Mouse (Mus musculus): ENCODE data around the gene Antxr1.
A peak's percentile ranks its signal among the peaks of the same experiment; 100 is the strongest.

The Antxr1 gene

DNA sequence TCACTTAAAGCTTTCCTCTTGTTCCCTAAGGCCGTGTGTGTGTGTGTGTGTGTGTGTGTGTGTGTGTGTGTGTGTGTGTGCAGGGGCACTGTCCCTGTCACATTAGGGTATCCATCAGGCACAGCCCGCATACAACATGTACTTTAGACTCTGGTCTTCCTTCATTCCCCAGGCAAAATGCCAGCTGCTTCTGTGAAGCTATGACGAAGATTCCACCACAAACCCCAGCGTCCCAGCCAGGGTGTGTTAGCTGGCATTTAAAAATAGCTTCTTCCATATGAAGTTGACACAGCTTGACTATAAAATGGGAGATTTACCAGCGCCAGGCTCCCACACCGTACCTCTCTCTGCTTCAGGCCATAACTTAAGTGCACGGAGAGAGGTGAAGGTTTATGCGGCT, 152.5 kb downstream of the Antxr1 start:
- no peak for DNase-seq

DNA sequence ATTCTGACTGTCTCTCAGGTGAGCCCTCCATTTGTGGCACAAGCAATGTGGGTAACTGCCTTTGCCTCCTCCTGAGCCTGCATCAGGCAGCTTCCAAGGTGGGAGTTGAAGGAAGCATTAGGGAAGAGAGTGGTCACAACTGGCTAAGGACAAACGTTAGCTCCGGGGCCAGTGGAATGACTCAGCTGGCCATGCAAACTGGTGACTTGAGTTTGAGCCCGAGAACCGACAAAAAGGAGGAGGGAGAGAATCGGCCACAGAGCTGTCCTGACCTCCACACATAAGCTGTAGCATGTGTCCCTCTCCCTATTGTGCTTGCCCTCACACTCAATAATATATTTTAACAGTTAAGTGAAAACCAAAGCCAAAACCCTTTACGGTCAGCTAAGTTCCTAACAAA, 152.9 kb downstream of the Antxr1 start:
- DNase-seq, result no peak

DNA sequence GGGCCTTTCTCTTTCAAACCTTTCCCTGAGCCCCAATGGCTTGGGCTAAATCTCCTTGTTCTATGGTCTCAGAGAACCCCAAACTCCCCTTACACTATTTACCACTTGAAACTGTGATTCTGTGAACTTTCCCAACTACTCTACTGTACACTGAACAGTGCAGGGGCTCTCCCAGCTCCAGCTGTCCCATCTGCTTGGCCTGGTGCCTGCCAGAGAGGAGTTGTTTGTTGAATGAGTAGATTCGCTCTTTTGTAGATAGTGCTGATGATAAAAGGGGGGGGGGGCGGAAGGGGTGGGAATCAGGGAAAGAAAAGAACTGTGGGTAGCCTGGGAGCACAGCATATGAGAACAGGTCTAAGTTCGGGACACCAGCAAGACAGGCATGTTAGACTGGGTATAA, 164.2 kb downstream of the Antxr1 start:
- DNase-seq, result no peak

DNA sequence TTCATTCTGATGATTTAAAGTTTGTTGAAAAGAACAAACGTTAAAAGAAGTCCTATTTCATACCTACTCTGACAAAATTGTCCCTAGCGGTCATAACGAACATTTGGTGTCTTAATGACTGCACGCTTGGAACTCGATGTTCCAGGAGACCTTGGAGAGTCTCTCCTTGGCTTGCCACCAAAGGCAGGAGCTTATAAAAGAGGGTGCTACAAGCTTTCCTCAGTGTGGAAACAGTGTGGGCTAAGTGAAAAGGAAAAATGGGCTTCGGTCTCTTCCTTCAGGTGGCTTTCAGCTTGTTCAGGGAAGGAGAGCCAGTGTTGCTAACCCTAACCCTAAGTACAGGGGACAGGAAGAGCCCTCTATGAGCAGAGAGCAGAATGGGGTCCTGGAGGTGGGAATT, 164.7 kb downstream of the Antxr1 start:
- no peak for DNase-seq

DNA sequence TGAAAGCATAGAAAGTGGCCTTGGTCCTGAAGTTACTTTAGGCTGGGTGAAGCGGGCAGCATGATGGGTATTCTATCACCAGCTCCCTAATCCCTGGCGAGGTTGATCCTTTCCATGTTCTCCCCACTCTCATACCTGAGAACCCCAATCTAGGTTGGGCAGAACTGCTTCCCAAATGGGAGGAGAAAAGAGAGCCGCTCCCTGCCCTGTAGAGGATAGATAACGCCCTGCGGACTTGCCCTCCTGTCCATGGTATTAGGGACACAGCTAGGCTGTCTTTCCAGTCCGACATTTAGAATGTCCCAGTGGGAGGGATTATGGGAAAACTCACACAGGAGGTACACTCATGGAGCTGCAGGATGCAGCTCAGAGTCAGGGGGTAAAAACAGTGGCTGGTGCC, 165.3 kb downstream of the Antxr1 start:
- no peak for DNase-seq

DNA sequence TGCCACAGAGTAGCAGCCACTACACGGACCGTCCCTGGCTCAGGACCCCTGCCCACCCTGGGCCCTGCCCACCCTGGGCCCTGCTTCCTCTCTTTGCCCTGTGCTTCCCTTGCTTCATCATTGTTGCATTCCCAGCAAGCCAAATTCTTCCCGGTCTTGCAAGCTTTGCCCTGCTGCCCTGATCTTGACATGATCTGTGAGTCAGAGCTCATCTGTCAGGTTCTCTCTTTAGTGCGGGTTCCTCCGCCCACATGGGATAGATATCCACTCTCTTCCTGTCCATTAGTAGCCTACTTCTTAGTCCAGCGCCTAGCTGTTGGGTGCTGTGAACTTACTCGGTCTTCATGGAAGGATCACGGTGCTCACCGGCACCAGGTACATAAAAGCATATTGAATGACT, 167.6 kb downstream of the Antxr1 start:
- DNase-seq, result no peak

DNA sequence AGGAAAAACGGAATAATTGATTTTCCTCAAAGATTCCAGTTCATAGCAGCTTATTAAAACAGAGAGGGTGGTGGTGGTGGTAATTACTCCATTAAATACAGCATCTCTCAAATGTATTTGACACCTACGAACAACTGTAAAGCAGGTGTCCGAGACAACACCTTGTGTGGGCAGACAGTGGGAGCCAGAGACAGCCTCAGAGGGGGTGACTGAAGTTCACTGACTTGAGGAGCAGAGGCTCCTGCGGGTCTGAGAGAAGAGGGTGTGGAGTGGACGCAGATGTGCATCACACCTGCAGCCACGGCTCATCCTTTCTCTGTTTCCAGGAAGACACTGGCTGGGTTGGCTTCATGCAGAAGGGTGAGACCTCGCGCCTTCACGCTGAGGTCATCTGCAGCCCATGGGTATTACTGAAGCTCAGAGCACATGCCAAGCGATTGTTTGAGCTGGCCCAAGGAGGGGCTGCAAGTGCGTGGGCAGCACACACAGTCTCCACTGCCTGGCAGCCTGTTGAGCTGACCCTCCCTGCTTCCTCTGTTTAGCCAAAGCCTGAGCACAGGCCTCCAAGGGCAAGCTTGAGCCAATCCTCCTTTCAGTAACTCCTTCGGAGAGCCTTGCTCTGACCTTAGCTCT, 168.8 kb downstream of the Antxr1 start:
- DNase-seq, result no peak

DNA sequence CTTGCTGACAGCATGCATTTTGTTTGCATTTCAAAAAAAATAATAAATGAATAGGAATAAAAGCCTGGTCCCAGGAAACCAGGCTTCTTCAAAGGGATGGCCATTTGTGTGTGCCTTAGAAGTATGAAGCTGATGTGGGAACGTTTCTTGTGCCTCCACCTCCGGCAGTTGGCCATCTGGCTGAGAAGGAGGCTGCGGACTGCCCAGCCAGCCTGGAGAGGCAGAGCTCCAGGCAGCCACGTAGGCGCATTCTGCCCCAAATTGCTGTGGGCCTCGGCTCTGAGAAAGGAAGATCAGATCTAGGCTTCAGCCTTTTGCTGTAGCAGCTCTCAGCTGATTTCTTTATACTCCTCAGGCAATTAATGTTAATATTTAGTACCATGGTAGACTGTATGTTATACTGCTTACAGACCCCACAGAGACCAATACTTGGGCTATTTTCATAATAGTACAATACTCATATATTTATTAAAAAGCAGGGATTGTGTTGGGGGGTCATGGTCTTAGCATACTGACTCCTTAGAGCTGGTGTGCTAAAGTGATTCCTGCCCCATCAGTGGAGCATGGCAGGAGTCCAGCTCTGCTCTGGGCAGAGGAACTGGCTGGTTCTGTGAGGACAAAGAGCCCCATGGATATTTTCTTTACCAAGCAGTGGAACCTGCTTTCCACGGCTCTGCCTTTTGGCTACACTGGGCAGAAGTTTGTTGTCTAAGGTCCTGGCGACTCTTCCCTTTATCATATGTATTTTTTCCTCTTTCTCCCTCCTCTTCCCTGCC, 169.9 kb downstream of the Antxr1 start:
- no peak for DNase-seq

DNA sequence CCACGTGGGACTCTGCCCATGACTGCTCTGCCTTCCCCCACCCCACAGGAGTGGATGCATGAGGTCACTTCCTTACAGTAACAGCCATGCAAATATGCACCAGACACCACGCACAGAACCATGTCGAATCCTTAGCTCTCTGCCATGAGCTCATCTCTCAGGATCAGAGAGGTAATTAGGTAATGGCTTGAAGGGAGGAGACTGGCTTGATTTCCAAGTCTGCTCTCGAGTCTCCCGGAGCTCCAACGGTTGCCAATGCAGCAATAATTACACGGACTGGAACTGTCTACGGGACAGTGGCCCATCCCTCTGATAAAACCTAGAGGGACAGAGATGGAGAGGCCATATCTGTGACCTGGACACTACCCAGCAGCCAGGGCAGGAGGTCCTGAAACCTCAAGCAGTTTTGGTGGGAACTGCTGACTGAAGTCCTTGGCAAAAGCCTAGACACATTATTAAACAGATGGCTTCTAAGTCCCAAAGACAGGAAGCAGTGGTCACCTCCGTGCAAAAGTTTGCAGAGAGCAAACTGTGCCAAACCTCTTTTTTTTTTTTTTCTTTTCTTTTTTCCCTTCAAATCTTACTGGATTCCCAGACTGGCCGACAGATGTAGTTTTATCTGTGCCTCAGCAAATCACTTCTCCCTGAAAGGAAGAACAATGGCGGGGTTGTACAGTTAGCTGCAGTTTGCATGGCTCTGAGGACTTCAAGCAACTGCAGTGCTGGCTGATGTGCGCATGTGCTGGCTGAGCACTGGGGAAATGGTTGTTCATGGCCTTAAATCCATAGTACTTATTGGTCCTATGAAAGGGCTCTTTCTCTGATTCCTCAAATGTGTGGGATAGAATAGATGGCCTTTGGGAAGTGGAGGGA, 174.0 kb downstream of the Antxr1 start:
- no peak for DNase-seq

DNA sequence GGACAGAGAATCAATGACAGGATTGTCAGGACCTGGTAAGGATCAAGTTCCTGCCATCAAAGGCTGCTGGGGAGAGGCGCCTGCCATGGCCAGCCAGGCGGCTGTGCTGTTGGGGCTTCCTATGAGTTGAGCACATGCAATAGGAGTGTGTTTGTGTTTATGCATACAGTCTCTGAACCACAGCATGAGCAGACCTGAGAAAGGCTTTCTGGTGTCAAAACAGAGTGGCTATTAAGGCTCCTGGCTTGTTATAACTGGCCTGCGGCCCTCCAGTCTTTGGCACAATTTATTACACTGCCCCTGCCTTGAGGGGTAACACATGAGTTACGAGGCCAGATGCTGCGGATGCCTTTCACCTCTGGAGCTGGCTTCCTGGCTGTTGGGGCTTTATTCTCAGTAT, 175.4 kb downstream of the Antxr1 start:
- DNase-seq, result no peak

DNA sequence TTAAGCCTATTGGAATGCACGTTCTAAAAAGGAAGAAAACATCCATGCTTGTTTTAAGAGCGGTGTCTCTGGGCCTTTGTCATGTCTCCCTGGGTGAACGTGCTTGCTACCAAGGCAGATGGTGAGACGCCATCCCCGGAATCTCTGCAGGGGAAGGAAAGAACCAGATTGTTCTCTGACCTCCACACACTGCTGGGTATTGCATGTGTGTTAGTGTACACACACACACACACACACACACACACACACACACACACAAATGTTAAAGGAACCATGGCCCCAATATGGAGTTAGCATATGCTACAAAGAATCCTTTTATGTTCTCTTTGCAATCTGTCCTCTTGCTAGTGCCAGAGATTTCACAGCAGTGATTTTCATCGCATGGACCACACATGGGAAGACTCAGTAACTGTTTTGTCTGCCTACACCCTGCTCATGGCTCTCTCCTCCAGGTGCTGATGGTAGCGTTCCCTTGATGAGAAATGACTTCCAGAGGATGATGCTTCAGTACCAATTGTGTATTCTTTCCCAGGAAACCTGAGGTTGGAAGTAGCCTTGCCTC, 177.5 kb downstream of the Antxr1 start:
- no peak for DNase-seq

DNA sequence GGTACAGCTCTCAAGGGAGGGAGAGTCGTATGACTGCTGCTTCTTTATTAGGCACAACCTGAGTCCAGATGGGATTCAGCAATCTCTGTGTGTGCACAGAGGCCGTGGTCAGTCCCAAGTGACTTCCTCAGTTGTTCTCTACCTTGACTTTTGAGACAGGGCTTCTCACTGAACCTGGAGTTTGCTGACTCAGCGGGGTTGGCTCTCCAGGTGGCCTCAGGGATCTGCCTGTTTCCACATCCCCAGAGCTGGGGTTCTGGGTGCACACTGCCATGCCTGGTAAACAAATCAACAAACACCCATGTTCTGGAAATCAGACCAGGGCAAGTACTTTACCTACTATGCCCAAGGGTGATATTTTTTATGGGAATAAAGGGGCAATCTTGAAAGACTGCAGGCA, 181.8 kb downstream of the Antxr1 start:
- DNase-seq, result peak in 1 of 2 experiments; percentile 42

DNA sequence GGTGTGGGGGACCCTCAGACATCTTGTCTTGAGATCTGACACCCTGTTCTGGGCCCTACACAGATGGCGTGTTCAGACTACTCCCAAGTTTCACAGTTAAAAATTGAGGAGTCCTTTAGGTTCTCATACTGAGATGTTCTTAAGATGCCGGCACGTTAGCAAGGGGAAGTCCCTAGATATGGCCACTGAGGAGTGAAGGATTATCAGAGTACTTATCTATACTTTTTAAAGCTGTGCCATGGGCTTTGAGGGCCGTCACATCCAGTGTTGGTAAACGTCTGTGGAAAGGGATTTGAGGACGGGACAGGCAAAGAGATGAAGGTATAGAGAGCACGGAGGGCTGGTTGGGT, 182.4 kb downstream of the Antxr1 start:
- DNase-seq, result no peak

DNA sequence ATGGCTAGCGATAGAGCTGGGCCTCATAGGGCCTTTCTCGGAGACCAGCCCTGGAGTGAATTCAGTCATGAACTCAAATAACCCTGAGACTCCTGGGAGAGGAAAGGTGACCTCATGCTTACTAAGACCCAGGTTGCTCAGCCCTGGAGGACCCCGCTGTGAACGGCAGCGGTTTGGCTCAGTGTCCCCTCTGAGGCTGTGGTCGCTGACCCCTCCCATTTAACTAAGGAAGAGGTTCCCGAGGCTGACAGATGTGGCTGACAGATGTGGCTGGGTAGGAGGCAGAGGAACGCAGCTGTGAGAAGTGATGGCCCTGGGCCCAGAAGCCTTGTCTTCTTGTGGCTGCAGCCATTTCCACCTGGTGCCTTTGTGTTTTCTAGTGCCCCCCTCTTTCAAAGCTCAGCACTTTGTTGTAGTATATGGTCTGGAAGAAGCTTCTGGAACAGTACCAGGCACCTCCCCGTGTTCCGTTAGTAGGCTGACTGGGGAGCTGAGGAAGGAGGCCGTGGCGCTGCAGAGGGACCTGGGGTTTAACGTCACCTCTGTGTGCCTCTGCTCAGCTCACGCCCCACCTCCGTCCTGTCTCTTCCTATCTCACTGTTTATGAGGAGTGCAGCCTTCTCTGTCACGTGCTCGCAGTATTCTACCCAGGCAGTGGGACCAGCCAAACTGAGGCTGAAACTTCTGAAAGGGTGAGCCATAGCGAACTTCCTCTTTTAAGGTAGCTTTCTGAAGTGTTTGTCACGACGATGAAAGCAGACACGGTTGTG, 183.0 kb downstream of the Antxr1 start:
- peak; percentile 76 to 85 for DNase-seq

DNA sequence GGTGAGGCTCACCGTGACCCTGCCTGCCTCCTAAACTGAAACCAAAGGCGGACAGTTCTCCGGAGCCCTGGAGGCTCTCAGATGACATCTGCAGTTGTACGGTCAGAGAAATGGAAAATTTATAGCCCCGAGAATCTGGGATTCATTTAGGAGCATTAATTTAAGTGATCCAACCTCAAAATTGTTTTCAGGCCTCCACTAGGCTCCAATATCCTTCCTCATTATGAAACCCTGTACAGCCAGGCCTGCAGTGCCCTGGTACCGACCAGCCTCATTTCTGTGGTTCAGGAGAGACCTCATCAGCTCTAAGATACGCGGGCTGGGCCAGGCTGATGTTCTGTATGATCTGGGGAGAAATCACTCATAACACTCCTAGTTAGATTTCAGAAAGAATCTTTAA, 184.2 kb downstream of the Antxr1 start:
- no peak for DNase-seq

DNA sequence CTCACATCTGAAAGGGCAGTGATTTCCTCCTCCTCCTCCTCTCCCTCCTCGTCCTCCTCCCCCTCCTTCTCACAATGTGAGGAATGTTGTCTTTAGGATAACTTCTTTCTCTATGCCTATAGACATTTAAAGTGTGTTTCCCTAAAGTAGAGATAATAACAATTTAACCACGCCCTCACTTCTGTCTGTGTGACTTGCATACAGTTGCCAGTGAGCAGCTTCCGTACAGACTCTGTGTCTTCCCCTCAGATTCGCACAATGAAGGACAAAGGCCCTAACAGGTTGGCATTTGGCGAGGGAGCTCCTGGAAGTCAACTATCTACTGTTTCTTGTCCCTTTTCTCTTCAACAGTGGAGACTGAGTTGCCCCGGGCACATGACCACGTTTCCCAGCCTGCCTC, 185.2 kb downstream of the Antxr1 start:
- no peak for DNase-seq

DNA sequence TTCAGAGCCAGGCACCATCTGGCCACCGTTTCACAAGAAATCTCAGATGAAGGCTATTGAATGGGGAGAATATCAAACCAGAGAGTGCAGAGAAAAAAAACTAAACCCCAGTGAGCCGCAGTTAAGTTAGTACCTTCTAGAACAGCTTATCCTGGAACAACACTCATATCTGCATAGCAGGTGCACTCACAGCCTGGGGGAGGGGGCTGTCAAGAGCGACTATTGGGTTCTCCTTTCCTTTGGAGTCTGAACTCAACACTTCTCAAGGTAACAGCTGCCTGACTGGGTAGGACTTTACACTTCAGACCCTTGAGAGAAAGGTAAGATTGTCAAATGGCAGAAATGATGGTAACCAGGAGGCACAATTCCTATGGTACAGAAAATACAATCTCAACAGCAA, 187.7 kb downstream of the Antxr1 start:
- DNase-seq, result peak; percentile 40 to 70

DNA sequence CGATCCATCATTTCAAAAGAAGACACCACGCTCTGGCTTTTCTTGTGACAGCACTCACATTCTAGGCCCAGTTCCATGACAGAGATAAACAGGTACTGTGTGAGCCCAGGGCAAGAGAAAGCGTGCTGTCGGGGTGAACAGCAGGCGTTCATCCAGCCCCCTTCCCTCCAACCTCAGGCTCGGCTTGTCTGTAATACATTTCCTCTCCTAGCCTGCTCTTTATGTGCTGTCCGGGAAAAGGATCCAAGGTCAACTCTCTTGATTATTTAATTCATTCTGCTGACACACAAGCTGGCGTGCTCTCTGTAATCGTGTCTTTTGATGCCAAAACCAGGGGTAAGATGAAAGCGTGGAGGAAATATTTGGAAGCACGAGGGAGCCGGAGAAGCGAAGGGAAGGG, 192.0 kb downstream of the Antxr1 start:
- no peak for DNase-seq

DNA sequence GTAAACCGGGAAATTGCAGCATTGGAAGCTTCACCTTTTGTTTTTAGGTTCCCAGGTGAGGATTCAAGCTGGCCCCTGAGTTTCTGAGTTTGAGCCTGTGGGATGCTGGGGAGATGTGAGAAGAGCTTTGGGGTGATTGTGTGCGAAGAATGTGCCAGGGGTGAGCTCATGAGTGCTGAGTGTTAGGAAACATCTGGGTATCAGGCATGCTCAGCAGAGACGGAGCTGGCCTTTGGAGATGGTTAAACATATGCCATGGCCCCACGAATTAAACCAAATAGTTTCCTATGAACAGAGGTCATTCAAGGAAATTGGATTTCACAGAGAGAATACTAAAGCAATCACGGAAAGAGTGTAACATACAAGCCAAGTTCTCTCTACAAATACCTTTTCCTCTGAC, 193.4 kb downstream of the Antxr1 start:
- DNase-seq, result no peak

DNA sequence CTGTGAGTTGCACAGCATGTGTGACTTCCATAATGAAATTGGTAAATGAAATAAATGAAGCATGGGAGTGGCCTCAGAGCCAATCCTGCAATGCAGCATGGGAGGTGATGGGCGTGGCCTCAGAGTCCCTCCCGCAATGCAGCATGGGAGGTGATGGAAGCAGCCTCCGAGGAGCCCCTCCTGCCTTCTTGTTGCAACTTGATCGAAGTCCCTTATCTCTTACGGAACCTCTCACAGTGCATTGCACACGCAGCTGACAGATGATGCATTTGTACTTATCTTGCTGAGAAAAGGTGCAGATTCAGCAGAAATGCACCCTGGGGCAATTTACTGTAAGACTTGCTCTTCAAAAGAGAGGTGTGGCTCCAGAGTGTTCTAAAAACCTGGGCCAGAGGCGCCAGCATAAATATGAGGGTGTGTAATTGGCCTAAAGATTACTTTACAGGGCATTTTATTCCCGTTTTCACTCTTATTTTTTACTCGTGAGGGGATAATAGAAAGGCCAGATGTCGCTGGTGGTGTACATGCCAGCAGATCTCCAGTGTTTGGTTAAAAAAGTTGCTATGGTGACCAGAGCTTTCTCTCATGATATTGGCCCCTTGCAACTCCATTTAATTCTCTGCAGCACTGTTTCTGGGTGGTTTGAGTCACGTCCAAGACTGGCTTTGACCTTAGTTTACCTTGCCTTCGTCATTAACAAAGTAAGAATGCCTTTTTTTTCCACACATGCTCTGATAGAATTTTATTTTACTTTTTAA, 195.6 kb downstream of the Antxr1 start:
- no peak for DNase-seq

DNA sequence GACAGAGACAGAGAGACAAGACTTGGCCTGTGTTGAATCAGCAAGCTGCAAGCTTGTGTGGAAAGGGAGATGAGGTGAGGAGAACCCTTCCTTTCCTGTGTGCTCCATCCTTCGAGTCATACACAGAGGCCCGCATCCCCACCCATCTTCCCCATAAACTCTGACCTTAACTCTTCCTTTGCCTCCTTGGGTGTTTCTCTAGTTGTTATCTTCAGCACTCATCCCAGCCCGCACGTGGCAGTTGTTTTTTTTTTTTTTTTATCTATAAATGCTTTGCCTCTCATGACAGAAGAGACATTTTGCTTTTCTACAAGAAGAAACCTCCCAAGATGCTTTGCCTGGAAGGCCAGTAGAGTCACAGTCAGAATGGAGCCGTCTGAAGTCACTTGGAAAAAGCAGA, 197.1 kb downstream of the Antxr1 start:
- DNase-seq, result no peak

DNA sequence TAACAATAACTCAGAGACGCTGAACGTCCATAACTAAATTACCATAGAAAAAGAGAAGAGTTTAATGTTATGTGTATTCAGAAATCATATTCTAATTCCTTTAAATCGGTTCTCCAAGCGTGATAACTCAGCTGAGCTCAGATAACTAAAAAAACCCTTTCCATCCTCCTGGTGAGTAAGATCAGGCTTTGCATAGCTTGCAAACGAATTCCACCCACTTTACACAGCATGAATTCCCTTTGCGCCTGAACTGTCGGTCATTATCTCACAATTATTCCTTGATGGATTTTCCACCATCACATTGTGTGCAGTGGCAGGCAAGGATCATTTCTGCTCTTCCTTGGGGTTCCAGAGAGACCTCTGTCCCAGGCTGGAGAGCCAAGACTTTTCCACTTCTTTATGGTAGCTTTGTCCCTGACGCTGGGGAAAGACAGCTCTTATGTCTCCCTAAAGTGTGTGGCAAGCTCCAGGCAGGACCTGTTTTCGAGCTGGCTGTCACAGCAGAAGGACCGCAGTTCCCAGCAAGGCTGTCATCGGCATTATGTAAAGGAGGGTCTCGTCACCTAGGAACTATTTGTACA, 201.6 kb downstream of the Antxr1 start:
- DNase-seq, result no peak
